Mouse (Mus musculus): Measurements from ENCODE around the gene Tmem101. TPM values are rescaled to one million over a fixed set of nuclear protein-coding genes. Genes with fewer than 3 reads are reported as not detected.

Gene Tmem101
- polyA plus RNA-seq, 1 experiment from 2014 or later: 33.2 TPM

DNA sequence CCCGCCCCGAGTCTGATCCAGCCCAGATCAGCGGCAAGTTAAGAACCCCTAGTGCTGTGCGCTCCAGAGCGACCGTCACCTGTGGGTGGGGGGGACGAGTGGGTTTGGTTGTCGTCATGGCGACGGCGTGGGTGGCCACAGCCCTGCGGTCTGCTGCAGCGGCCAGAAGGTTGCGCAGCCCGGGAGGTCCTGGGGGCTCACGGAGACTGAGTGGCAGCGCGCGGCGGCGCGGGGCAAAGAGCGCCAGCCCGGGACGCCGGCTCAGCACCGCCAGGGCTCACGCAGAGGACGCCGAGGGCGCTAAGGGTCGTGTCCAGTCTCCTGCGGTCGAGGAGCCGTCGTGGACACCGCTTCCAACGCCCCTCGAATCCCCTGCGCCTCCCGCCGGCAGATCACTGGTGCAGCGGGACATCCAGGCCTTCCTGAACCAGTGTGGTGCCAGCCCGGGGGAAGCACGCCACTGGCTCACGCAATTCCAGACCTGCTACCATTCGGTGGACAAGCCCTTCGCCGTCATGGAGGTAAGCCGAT lies 10.7 kb downstream of the Tmem101 start, which contains the start of gene Nags:
Gene Nags (plus strand): TSS at position 43 of the 531 bp plus-strand sequence.
- ATAC-seq (ENCODE audit: low FRiP score) (no peak), DNase-seq (ENCODE audit: low spot score) (peak; percentile 51)
- H3K9me3 ChIP-seq (ENCODE audit: control insufficient read depth, low read length): no peaks in the 10 kb centered on the region
- H3K4me1 ChIP-seq (replicated peaks; ENCODE audit: control insufficient read depth, insufficient read depth, low read length): peaks cover 7% of the 10 kb centered on the region; the same call in 1 of the 2 replicates
- H3K27me3 ChIP-seq (ENCODE audit: control insufficient read depth, insufficient read depth, low read length): peaks cover 54% of the 10 kb centered on the region
- H3K36me3 ChIP-seq (ENCODE audit: control insufficient read depth, insufficient read depth, low read length): no peaks in the 10 kb centered on the region
- peak within 1 kb of the TSS; percentile 20 for H3K4me3 ChIP-seq (ENCODE audit: low read depth, low read length)
- H3K9ac ChIP-seq (ENCODE audit: low read depth, low read length): no peak within 1 kb of the TSS
- 2% methylated on average over 48 of the region's 50 CpGs for WGBS
- H3K4me2 ChIP-seq (replicated peaks; ENCODE audit: low read depth, low read length): peak within 1 kb of the TSS; percentile 29
- H3K27ac ChIP-seq (ENCODE audit: low read depth, low read length): no peak within 1 kb of the TSS

DNA sequence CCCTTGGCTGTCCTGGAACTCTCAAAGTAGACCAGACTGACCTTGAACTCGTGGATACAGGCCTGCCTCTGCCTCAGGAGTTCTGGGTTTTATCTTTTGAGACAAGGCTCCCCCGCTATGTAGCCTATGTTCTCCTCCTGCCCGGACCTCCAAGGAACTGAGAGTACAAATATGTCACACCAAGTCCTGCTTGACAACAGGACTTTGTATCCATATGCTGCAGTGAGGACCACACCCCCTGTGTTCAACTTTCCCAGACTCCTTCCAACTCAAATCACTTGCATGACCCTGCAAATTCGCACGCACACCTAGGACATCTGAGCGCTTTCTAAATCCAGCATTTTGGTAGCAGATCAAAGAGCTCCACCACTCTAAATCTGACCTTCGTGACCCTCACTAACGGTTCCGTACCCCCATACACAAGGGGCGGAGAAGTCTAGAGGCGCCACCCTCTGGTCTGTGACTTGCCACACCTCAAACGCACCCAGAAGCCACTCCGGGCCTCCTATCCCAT lies 11.2 kb downstream of the Tmem101 start:
- Histone ChIP-seq H3K36me3 (ENCODE audit: control insufficient read depth, insufficient read depth, low read length) (no peaks in the 10 kb centered on the region), H3K9ac (ENCODE audit: low read depth, low read length) (no peak overlapping the region), H3K4me3 (ENCODE audit: low read depth, low read length) (peak overlapping the region; percentile 20), H3K27ac (ENCODE audit: low read depth, low read length) (no peak overlapping the region), H3K27me3 (ENCODE audit: control insufficient read depth, insufficient read depth, low read length) (peaks cover 54% of the 10 kb centered on the region), H3K4me1 (replicated peaks; ENCODE audit: control insufficient read depth, insufficient read depth, low read length) (peaks cover 7% of the 10 kb centered on the region; the same call in 1 of the 2 replicates), H3K4me2 (replicated peaks; ENCODE audit: low read depth, low read length) (peak overlapping the region; percentile 29; the same call in 1 of the 2 replicates), H3K9me3 (ENCODE audit: control insufficient read depth, low read length) (no peaks in the 10 kb centered on the region)
- WGBS: 24% methylated on average over 13 of the region's 13 CpGs
- ATAC-seq (ENCODE audit: low FRiP score) (no peak), DNase-seq (ENCODE audit: low spot score) (no peak)

DNA sequence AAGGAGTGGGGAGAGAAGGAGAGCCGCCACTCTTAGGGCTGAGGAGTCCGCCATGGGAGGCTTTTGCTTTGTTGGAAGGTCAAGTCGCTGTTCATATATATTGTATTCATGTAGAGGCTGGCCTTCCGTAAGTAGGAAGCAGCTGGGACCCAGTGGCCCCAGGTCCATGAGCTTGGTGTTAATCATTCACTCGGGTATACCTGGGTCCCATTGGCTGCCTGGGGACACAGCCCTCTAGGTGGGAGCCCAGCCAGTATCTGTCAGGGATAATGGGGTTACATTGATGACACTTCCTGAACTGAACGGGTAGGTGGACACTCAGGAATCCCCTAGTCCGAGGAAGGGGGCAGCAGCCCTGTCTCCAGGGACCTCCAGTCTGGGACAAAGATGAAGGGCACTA lies 13.8 kb downstream of the Tmem101 start:
- Histone ChIP-seq H3K4me3 (ENCODE audit: low read depth, low read length) (no peak overlapping the region), H3K4me2 (replicated peaks; ENCODE audit: low read depth, low read length) (no peak overlapping the region), H3K9me3 (ENCODE audit: control insufficient read depth, low read length) (no peaks in the 10 kb centered on the region), H3K9ac (ENCODE audit: low read depth, low read length) (no peak overlapping the region), H3K27me3 (ENCODE audit: control insufficient read depth, insufficient read depth, low read length) (peaks cover 41% of the 10 kb centered on the region), H3K27ac (ENCODE audit: low read depth, low read length) (no peak overlapping the region), H3K4me1 (replicated peaks; ENCODE audit: control insufficient read depth, insufficient read depth, low read length) (peaks cover 7% of the 10 kb centered on the region; the same call in 1 of the 2 replicates), H3K36me3 (ENCODE audit: control insufficient read depth, insufficient read depth, low read length) (no peaks in the 10 kb centered on the region)
- 68% methylated on average over 7 of the region's 7 CpGs for WGBS
- DNase-seq (ENCODE audit: low spot score) (no peak), ATAC-seq (ENCODE audit: low FRiP score) (no peak)

DNA sequence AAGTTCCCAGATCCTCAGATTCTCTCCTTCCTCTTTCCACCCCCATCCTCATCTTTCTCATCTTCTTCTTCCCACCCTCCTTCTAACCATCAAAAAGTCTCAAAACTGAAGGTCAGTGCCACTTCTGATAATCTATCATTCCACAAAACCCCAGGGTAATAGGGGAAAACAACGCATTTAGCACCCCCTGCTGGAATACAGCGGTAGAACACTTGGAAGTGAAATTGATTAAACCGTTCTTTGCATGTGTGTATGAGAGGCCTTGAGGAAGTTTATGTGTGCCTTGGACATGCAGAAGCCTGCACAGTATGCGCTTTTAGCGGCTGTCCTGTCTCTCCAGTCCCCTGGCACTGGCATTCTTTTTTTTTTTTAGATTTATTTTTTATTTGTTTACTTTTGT lies 15.7 kb downstream of the Tmem101 start:
- H3K4me2 ChIP-seq (replicated peaks; ENCODE audit: low read depth, low read length): no peak overlapping the region
- no peaks in the 10 kb centered on the region for H3K9me3 ChIP-seq (ENCODE audit: control insufficient read depth, low read length)
- peaks cover 23% of the 10 kb centered on the region for H3K27me3 ChIP-seq (ENCODE audit: control insufficient read depth, insufficient read depth, low read length)
- DNase-seq (ENCODE audit: low spot score) (peak; percentile 86), ATAC-seq (ENCODE audit: low FRiP score) (no peak)
- H3K27ac ChIP-seq (ENCODE audit: low read depth, low read length): no peak overlapping the region
- H3K4me3 ChIP-seq (ENCODE audit: low read depth, low read length): no peak overlapping the region
- no peak overlapping the region for H3K9ac ChIP-seq (ENCODE audit: low read depth, low read length)
- H3K4me1 ChIP-seq (replicated peaks; ENCODE audit: control insufficient read depth, insufficient read depth, low read length): peaks cover 2% of the 10 kb centered on the region; the same call in 1 of the 2 replicates
- H3K36me3 ChIP-seq (ENCODE audit: control insufficient read depth, insufficient read depth, low read length): no peaks in the 10 kb centered on the region
- 3% methylated on average over 5 of the region's 5 CpGs for WGBS

DNA sequence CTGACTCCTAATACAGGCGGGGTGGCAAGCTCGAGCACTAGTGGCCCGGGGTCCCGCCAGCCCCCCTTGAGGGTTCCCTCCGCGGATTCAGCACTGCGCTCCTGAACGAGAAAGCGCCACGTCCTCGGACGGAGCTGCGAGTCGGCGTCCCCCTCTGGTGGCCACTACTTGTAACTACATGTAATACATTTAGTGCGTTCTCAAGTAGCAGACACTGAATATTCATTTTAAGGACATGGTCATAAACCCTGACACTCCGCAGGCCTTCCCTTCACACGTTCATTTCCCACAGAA lies 17.8 kb downstream of the Tmem101 start:
- Histone ChIP-seq H3K9me3 (ENCODE audit: control insufficient read depth, low read length) (no peaks in the 10 kb centered on the region), H3K9ac (ENCODE audit: low read depth, low read length) (no peak overlapping the region), H3K27ac (ENCODE audit: low read depth, low read length) (no peak overlapping the region), H3K27me3 (ENCODE audit: control insufficient read depth, insufficient read depth, low read length) (peaks cover 8% of the 10 kb centered on the region), H3K4me1 (replicated peaks; ENCODE audit: control insufficient read depth, insufficient read depth, low read length) (no peaks in the 10 kb centered on the region; the same call in 1 of the 2 replicates), H3K4me2 (replicated peaks; ENCODE audit: low read depth, low read length) (peak overlapping the region; percentile 39), H3K4me3 (ENCODE audit: low read depth, low read length) (no peak overlapping the region; the same call in 1 of the 2 replicates), H3K36me3 (ENCODE audit: control insufficient read depth, insufficient read depth, low read length) (no peaks in the 10 kb centered on the region)
- under 1% methylated on average over 18 of the region's 18 CpGs for WGBS
- DNase-seq (ENCODE audit: low spot score) (peak; percentile 82), ATAC-seq (ENCODE audit: low FRiP score) (no peak)

DNA sequence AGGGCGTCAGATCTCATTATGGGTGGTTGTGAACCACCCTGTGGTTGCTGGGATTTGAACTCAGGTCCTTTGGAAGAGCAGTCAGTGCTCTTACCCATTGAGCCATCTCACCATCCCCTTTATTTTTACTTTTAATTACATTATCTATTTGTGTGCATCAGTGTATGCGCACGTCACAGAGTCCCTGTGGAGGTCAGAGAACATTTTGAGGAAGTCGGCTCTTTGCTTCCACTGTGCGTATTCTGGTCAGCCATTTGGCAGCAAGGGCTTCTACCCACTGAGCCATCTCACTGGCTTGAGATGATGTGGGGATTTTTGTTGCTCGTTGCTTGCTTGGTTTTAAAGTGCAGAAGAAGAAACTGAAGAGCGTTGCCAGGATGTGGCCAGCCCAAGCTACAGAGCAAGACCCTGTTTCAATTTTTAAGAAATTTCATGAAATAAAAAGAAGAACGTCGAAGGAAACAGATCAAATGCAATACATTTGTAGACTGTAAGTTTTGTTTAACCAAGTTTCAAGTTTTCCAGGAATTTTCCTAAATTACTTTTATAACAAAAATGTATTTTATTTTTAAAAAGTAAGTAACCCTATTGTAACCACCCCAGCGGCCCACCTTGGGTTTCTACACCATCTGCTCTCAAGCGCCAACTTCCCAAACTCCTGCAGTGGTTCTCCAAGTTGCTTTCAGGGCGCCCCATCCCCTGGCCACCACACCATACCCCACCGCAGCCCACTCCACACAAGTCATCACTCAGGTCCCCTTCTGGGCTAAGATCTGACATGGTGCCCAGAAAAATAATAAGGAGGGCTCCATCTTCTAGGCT lies 18.4 kb downstream of the Tmem101 start:
- Histone ChIP-seq H3K4me3 (ENCODE audit: low read depth, low read length) (no peak overlapping the region; the same call in 1 of the 2 replicates), H3K27me3 (ENCODE audit: control insufficient read depth, insufficient read depth, low read length) (peaks cover 7% of the 10 kb centered on the region; the same call in 1 of the 2 replicates), H3K4me2 (replicated peaks; ENCODE audit: low read depth, low read length) (peak overlapping the region; percentile 39), H3K4me1 (replicated peaks; ENCODE audit: control insufficient read depth, insufficient read depth, low read length) (no peaks in the 10 kb centered on the region; the same call in 1 of the 2 replicates), H3K36me3 (ENCODE audit: control insufficient read depth, insufficient read depth, low read length) (no peaks in the 10 kb centered on the region), H3K27ac (ENCODE audit: low read depth, low read length) (no peak overlapping the region), H3K9ac (ENCODE audit: low read depth, low read length) (no peak overlapping the region), H3K9me3 (ENCODE audit: control insufficient read depth, low read length) (no peaks in the 10 kb centered on the region)
- ATAC-seq (ENCODE audit: low FRiP score) (no peak), DNase-seq (ENCODE audit: low spot score) (no peak)
- 49% methylated on average over 13 of the region's 13 CpGs for WGBS

DNA sequence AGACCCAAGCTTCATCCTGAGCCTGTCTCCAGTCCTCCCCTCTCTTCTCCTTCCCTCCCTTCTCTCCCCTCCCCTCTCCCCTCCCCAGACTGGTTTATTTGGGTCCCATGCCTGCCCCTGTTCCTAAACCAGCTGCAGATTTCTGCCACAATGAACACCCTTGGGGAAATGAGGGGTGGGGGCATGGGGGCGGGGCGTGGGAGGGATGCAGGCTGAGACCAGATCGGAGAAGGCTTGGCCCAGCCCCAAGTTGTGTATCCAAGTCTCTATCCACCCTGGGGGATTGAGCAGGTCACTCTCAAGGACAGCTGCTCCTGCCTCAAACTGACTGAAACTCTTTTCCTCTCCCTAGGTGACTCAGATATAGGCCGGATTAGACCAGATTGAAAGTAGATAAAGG lies 21.7 kb downstream of the Tmem101 start:
- no peak overlapping the region for H3K27ac ChIP-seq (ENCODE audit: low read depth, low read length)
- no peaks in the 10 kb centered on the region for H3K9me3 ChIP-seq (ENCODE audit: control insufficient read depth, low read length)
- no peak overlapping the region for H3K9ac ChIP-seq (ENCODE audit: low read depth, low read length)
- H3K4me3 ChIP-seq (ENCODE audit: low read depth, low read length): no peak overlapping the region
- 28% methylated on average over 4 of the region's 4 CpGs for WGBS
- ATAC-seq (ENCODE audit: low FRiP score) (no peak), DNase-seq (ENCODE audit: low spot score) (no peak)
- no peaks in the 10 kb centered on the region; the same call in 1 of the 2 replicates for H3K4me1 ChIP-seq (replicated peaks; ENCODE audit: control insufficient read depth, insufficient read depth, low read length)
- H3K4me2 ChIP-seq (replicated peaks; ENCODE audit: low read depth, low read length): no peak overlapping the region
- H3K27me3 ChIP-seq (ENCODE audit: control insufficient read depth, insufficient read depth, low read length): peaks cover 7% of the 10 kb centered on the region; the same call in 1 of the 2 replicates
- H3K36me3 ChIP-seq (ENCODE audit: control insufficient read depth, insufficient read depth, low read length): no peaks in the 10 kb centered on the region

DNA sequence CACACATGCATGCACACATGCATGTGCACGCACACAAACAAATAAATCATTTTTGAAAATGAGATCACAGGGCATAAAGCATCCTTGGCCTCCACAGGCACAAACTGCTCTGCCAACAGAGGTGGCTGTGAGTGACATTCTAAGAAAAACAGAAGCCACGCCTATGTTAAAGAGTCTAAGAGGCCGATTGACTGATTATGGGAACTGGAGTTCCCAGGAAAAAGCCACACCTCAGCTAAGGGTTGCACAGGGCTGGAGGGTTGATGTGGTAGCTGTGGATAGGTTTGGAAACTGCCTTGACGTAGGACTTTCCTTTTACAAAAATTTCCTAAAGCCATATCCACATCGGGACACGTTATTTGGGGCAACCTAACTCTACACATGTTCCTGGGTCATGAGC lies 38.8 kb downstream of the Tmem101 start:
- no peaks in the 10 kb centered on the region for H3K4me1 ChIP-seq (replicated peaks; ENCODE audit: control insufficient read depth, insufficient read depth, low read length)
- H3K4me3 ChIP-seq (ENCODE audit: low read depth, low read length): no peak overlapping the region
- H3K9ac ChIP-seq (ENCODE audit: low read depth, low read length): no peak overlapping the region
- H3K9me3 ChIP-seq (ENCODE audit: control insufficient read depth, low read length): no peaks in the 10 kb centered on the region
- H3K36me3 ChIP-seq (ENCODE audit: control insufficient read depth, insufficient read depth, low read length): no peaks in the 10 kb centered on the region
- no peak overlapping the region for H3K27ac ChIP-seq (ENCODE audit: low read depth, low read length)
- no peak for DNase-seq (ENCODE audit: low spot score)
- no peaks in the 10 kb centered on the region for H3K27me3 ChIP-seq (ENCODE audit: control insufficient read depth, insufficient read depth, low read length)
- no peak for ATAC-seq (ENCODE audit: low FRiP score)
- no peak overlapping the region for H3K4me2 ChIP-seq (replicated peaks; ENCODE audit: low read depth, low read length)
- WGBS: 85% methylated on average over 6 of the region's 6 CpGs
